Mouse (Mus musculus): Measurements from ENCODE around the gene Slc9a9. TPM values are rescaled to one million over a fixed set of nuclear protein-coding genes. Genes with fewer than 3 reads are reported as not detected.
"Not testable (repeated sequence)": the region's sequence is repeated elsewhere in the genome, so short reads cannot be mapped to it uniquely, and the experiment has no call there.

Slc9a9 gene
- polyA plus RNA-seq (2014; fragmentation: Nextera tagmentation; extraction: Ambion mirVana): 4.4 and 4.6 TPM in 2 replicates

- no peaks in the 10 kb centered on the region for H3K27me3 ChIP-seq (ENCODE audit: control insufficient read depth, insufficient read depth, low read length)
- no peak within 1 kb of the TSS for H3K27ac ChIP-seq (ENCODE audit: low read depth, low read length)
- no peaks in the 10 kb centered on the region for H3K9me3 ChIP-seq (ENCODE audit: control insufficient read depth, low read length)
Measured at GRCm38 (mm10) chr9:94669791-94670577, at the start of gene Slc9a9. Gene Slc9a9 (plus strand): TSS chr9:94669909.

GRCm38 (mm10) chr9:94620342-94620741 lies 49.4 kb upstream of the Slc9a9 start:
- 86% methylated on average over 6 of the region's 6 CpGs for WGBS
- H3K27me3 ChIP-seq (ENCODE audit: control insufficient read depth, insufficient read depth, low read length): no peaks in the 10 kb centered on the region

More at GRCm38 (mm10) chr9:94669791-94670577, at the start of gene Slc9a9:
- H3K4me3 ChIP-seq (ENCODE audit: low read length): peak within 1 kb of the TSS; percentile 55
- H3K9ac ChIP-seq (ENCODE audit: low read depth, low read length): peak within 1 kb of the TSS; percentile 55
- peak within 1 kb of the TSS; percentile 79 for H3K4me2 ChIP-seq (replicated peaks; ENCODE audit: low read depth, low read length)
- H3K4me1 ChIP-seq (ENCODE audit: control insufficient read depth, insufficient read depth, low read length): no peaks in the 10 kb centered on the region
- peak; percentile 83 for ATAC-seq (ENCODE audit: low FRiP score, low TSS enrichment)
- H3K36me3 ChIP-seq (ENCODE audit: control insufficient read depth, insufficient read depth, low read length): no peaks in the 10 kb centered on the region
- 0% methylated on average over 23 of the region's 23 CpGs for WGBS

GRCm38 (mm10) chr9:94620846-94621245 lies 48.9 kb upstream of the Slc9a9 start:
- H3K27ac ChIP-seq (ENCODE audit: low read depth, low read length): no peak overlapping the region
- H3K4me3 ChIP-seq (ENCODE audit: low read length): no peak overlapping the region
- no peaks in the 10 kb centered on the region for H3K27me3 ChIP-seq (ENCODE audit: control insufficient read depth, insufficient read depth, low read length)
- no peaks in the 10 kb centered on the region for H3K4me1 ChIP-seq (ENCODE audit: control insufficient read depth, insufficient read depth, low read length)
- H3K4me2 ChIP-seq (replicated peaks; ENCODE audit: low read depth, low read length): no peak overlapping the region
- no peak overlapping the region for H3K9ac ChIP-seq (ENCODE audit: low read depth, low read length)
- WGBS: 86% methylated on average over 10 of the region's 10 CpGs
- no peaks in the 10 kb centered on the region for H3K36me3 ChIP-seq (ENCODE audit: control insufficient read depth, insufficient read depth, low read length)
- no peak for ATAC-seq (ENCODE audit: low FRiP score, low TSS enrichment)
- H3K9me3 ChIP-seq (ENCODE audit: control insufficient read depth, low read length): no peaks in the 10 kb centered on the region

More at GRCm38 (mm10) chr9:94620342-94620741, 49.4 kb upstream of the Slc9a9 start:
- ATAC-seq (ENCODE audit: low FRiP score, low TSS enrichment): no peak
- H3K4me1 ChIP-seq (ENCODE audit: control insufficient read depth, insufficient read depth, low read length): no peaks in the 10 kb centered on the region
- no peak overlapping the region for H3K9ac ChIP-seq (ENCODE audit: low read depth, low read length)
- H3K27ac ChIP-seq (ENCODE audit: low read depth, low read length): no peak overlapping the region
- no peak overlapping the region for H3K4me2 ChIP-seq (replicated peaks; ENCODE audit: low read depth, low read length)
- no peak overlapping the region for H3K4me3 ChIP-seq (ENCODE audit: low read length)
- no peaks in the 10 kb centered on the region for H3K9me3 ChIP-seq (ENCODE audit: control insufficient read depth, low read length)
- no peaks in the 10 kb centered on the region for H3K36me3 ChIP-seq (ENCODE audit: control insufficient read depth, insufficient read depth, low read length)

- WGBS: 77% methylated on average over 2 of the region's 2 CpGs
- Histone ChIP-seq H3K4me3 (ENCODE audit: low read length) (no peak overlapping the region), H3K27ac (ENCODE audit: low read depth, low read length) (no peak overlapping the region), H3K4me2 (replicated peaks; ENCODE audit: low read depth, low read length) (no peak overlapping the region), H3K4me1 (ENCODE audit: control insufficient read depth, insufficient read depth, low read length) (no peaks in the 10 kb centered on the region), H3K36me3 (ENCODE audit: control insufficient read depth, insufficient read depth, low read length) (no peaks in the 10 kb centered on the region), H3K27me3 (ENCODE audit: control insufficient read depth, insufficient read depth, low read length) (no peaks in the 10 kb centered on the region), H3K9me3 (ENCODE audit: control insufficient read depth, low read length) (no peaks in the 10 kb centered on the region), H3K9ac (ENCODE audit: low read depth, low read length) (no peak overlapping the region)
- no peak for ATAC-seq (ENCODE audit: low FRiP score, low TSS enrichment)
Measured at GRCm38 (mm10) chr9:94621902-94622301, 47.8 kb upstream of the Slc9a9 start.

GRCm38 (mm10) chr9:94626737-94627136 lies 43.0 kb upstream of the Slc9a9 start:
- Histone ChIP-seq H3K27ac (ENCODE audit: low read depth, low read length) (no peak overlapping the region), H3K36me3 (ENCODE audit: control insufficient read depth, insufficient read depth, low read length) (no peaks in the 10 kb centered on the region), H3K27me3 (ENCODE audit: control insufficient read depth, insufficient read depth, low read length) (no peaks in the 10 kb centered on the region), H3K9ac (ENCODE audit: low read depth, low read length) (no peak overlapping the region), H3K4me1 (ENCODE audit: control insufficient read depth, insufficient read depth, low read length) (no peaks in the 10 kb centered on the region), H3K4me2 (replicated peaks; ENCODE audit: low read depth, low read length) (no peak overlapping the region), H3K4me3 (ENCODE audit: low read length) (no peak overlapping the region), H3K9me3 (ENCODE audit: control insufficient read depth, low read length) (no peaks in the 10 kb centered on the region)
- no peak for ATAC-seq (ENCODE audit: low FRiP score, low TSS enrichment)
- WGBS: 90% methylated on average over 3 of the region's 3 CpGs

GRCm38 (mm10) chr9:94628948-94629347 lies 40.8 kb upstream of the Slc9a9 start:
- no peaks in the 10 kb centered on the region for H3K9me3 ChIP-seq (ENCODE audit: control insufficient read depth, low read length)
- 69% methylated on average over 3 of the region's 3 CpGs for WGBS
- no peak overlapping the region for H3K9ac ChIP-seq (ENCODE audit: low read depth, low read length)
- H3K36me3 ChIP-seq (ENCODE audit: control insufficient read depth, insufficient read depth, low read length): no peaks in the 10 kb centered on the region
- H3K27me3 ChIP-seq (ENCODE audit: control insufficient read depth, insufficient read depth, low read length): no peaks in the 10 kb centered on the region
- H3K4me2 ChIP-seq (replicated peaks; ENCODE audit: low read depth, low read length): no peak overlapping the region
- no peak overlapping the region for H3K4me3 ChIP-seq (ENCODE audit: low read length)
- H3K27ac ChIP-seq (ENCODE audit: low read depth, low read length): no peak overlapping the region
- ATAC-seq (ENCODE audit: low FRiP score, low TSS enrichment): no peak
- no peaks in the 10 kb centered on the region for H3K4me1 ChIP-seq (ENCODE audit: control insufficient read depth, insufficient read depth, low read length)

- 94% methylated on average over 4 of the region's 4 CpGs for WGBS
- not testable (repeated sequence) for ATAC-seq (ENCODE audit: low FRiP score, low TSS enrichment); H3K9ac ChIP-seq (ENCODE audit: low read depth, low read length); H3K4me2 ChIP-seq (replicated peaks; ENCODE audit: low read depth, low read length); H3K27ac ChIP-seq (ENCODE audit: low read depth, low read length); H3K9me3 ChIP-seq (ENCODE audit: control insufficient read depth, low read length); H3K4me1 ChIP-seq (ENCODE audit: control insufficient read depth, insufficient read depth, low read length); H3K27me3 ChIP-seq (ENCODE audit: control insufficient read depth, insufficient read depth, low read length); H3K36me3 ChIP-seq (ENCODE audit: control insufficient read depth, insufficient read depth, low read length); H3K4me3 ChIP-seq (ENCODE audit: low read length)
Measured at GRCm38 (mm10) chr9:94634275-94634674, 35.4 kb upstream of the Slc9a9 start.

GRCm38 (mm10) chr9:94645631-94646030 lies 24.1 kb upstream of the Slc9a9 start:
- H3K9me3 ChIP-seq (ENCODE audit: control insufficient read depth, low read length): no peaks in the 10 kb centered on the region
- no peak overlapping the region for H3K27ac ChIP-seq (ENCODE audit: low read depth, low read length)
- H3K4me1 ChIP-seq (ENCODE audit: control insufficient read depth, insufficient read depth, low read length): no peaks in the 10 kb centered on the region
- no peak overlapping the region for H3K9ac ChIP-seq (ENCODE audit: low read depth, low read length)
- H3K4me2 ChIP-seq (replicated peaks; ENCODE audit: low read depth, low read length): no peak overlapping the region
- H3K27me3 ChIP-seq (ENCODE audit: control insufficient read depth, insufficient read depth, low read length): no peaks in the 10 kb centered on the region
- ATAC-seq (ENCODE audit: low FRiP score, low TSS enrichment): no peak
- WGBS: 78% methylated on average over 6 of the region's 6 CpGs
- no peak overlapping the region for H3K4me3 ChIP-seq (ENCODE audit: low read length)
- no peaks in the 10 kb centered on the region for H3K36me3 ChIP-seq (ENCODE audit: control insufficient read depth, insufficient read depth, low read length)

GRCm38 (mm10) chr9:94647425-94647824 lies 22.3 kb upstream of the Slc9a9 start:
- Histone ChIP-seq H3K27me3 (ENCODE audit: control insufficient read depth, insufficient read depth, low read length) (no peaks in the 10 kb centered on the region), H3K9me3 (ENCODE audit: control insufficient read depth, low read length) (no peaks in the 10 kb centered on the region), H3K4me2 (replicated peaks; ENCODE audit: low read depth, low read length) (no peak overlapping the region), H3K36me3 (ENCODE audit: control insufficient read depth, insufficient read depth, low read length) (no peaks in the 10 kb centered on the region), H3K4me1 (ENCODE audit: control insufficient read depth, insufficient read depth, low read length) (no peaks in the 10 kb centered on the region), H3K4me3 (ENCODE audit: low read length) (no peak overlapping the region), H3K27ac (ENCODE audit: low read depth, low read length) (no peak overlapping the region), H3K9ac (ENCODE audit: low read depth, low read length) (no peak overlapping the region)
- 70% methylated on average over 4 of the region's 4 CpGs for WGBS
- no peak for ATAC-seq (ENCODE audit: low FRiP score, low TSS enrichment)

Data from kidney, embryonic 14.5 days (tissue).